In genomic region chr17:29433370-29433769, GRCm38 (mm10) we compare ENCODE assay signal across 13 mouse cellular contexts. TPM values are rescaled to one million over a fixed set of nuclear protein-coding genes. Genes with fewer than 3 reads are reported as not detected.
A peak's percentile ranks its signal among the peaks of the same experiment; 100 is the strongest.
DNase-seq lines count a peak whose midpoint lies in the region; ATAC-seq and TF ChIP-seq lines count a peak whose summit lies in the region.
"Had no signal": no experiment of that assay in that cellular context is flagged by ENCODE, and none has a peak within 500 bp of the region (broad histone marks: within the 10 kb centered on the region; RNA-seq: fewer than 3 reads in every experiment).

No protein-coding gene starts in this region.

- no peak for TF ChIP-seq POLR2A in bone marrow, adult 2 months (IDR thresholded peaks at IDR 0.05; ENCODE audit: borderline replicate concordance, control insufficient read depth, low read depth, low read length)

- 0 out of 2 replicates have a peak overlapping the region, but pooled peaks have one; percentile 1 for H3K4me3 ChIP-seq in heart, embryonic 10.5 days
- no peak overlapping the region for H3K4me3 ChIP-seq in bone marrow, adult 2 months (replicated peaks; ENCODE audit: control insufficient read depth, low read depth, low read length)
- 0 out of 2 replicates have a peak overlapping the region, but pooled peaks have one; percentile 8 for H3K4me3 ChIP-seq in heart, embryonic 13.5 days
- H3K4me3 ChIP-seq in liver, embryonic 15.5 days (replicated peaks) = peak overlapping the region; percentile 19; the same call in 1 of the 2 replicates
- H3K4me3 ChIP-seq in intestine, postnatal 0 days (ENCODE audit: low read depth, low read length) = no peak overlapping the region
- H3K4me3 ChIP-seq: limb, embryonic 15.5 days had no signal

- WGBS in heart, embryonic 10.5 days = 16% methylated on average over 8 of the region's 8 CpGs
- WGBS in bone marrow, adult 2 months = 61% methylated on average over 8 of the region's 8 CpGs
- WGBS in heart, embryonic 13.5 days = 15% methylated on average over 8 of the region's 8 CpGs
- 23% methylated on average over 8 of the region's 8 CpGs for WGBS in liver, embryonic 15.5 days (ENCODE audit: insufficient replicate concordance)
- WGBS in intestine, postnatal 0 days = 60% methylated on average over 8 of the region's 8 CpGs

- peak; percentile 91 for DNase-seq in heart, embryonic 10.5 days (ENCODE audit: low spot score)
- DNase-seq in heart, postnatal 4 days = no peak
- no peak for DNase-seq in cerebellum, postnatal 36 days
- DNase-seq in kidney, postnatal 36 days = no peak
- DNase-seq: cerebellum, postnatal 14 days; kidney, postnatal 25 days; thymus, postnatal 36 days had no signal

- H3K36me3 ChIP-seq in heart, embryonic 10.5 days = no peaks in the 10 kb centered on the region
- no peaks in the 10 kb centered on the region for H3K36me3 ChIP-seq in heart, embryonic 13.5 days
- H3K36me3 ChIP-seq in liver, embryonic 15.5 days (replicated peaks) = no peaks in the 10 kb centered on the region
- no peaks in the 10 kb centered on the region for H3K36me3 ChIP-seq in intestine, postnatal 0 days (ENCODE audit: control insufficient read depth, insufficient read depth)
- H3K36me3 ChIP-seq: limb, embryonic 15.5 days had no signal

- no peak for TF ChIP-seq CTCF in bone marrow, adult 2 months (IDR thresholded peaks at IDR 0.05; ENCODE audit: control insufficient read depth, insufficient read depth, low read length)
- TF ChIP-seq CTCF in intestine, postnatal 0 days (IDR thresholded peaks at IDR 0.05; ENCODE audit: low read depth) = no peak

- H3K4me1 ChIP-seq in heart, embryonic 10.5 days = peaks cover 71% of the 10 kb centered on the region
- peaks cover 12% of the 10 kb centered on the region for H3K4me1 ChIP-seq in bone marrow, adult 2 months (ENCODE audit: control insufficient read depth, insufficient read depth, low read length)
- H3K4me1 ChIP-seq in heart, embryonic 13.5 days = peaks cover 81% of the 10 kb centered on the region
- H3K4me1 ChIP-seq in liver, embryonic 15.5 days (replicated peaks) = peaks cover 90% of the 10 kb centered on the region
- H3K4me1 ChIP-seq in intestine, postnatal 0 days (replicated peaks; ENCODE audit: control insufficient read depth, insufficient read depth, low read length) = 0 out of 2 replicates have a peak, but pooled peaks cover 4% of the 10 kb centered on the region

- H3K9me3 ChIP-seq in heart, embryonic 10.5 days = no peaks in the 10 kb centered on the region
- no peaks in the 10 kb centered on the region for H3K9me3 ChIP-seq in heart, embryonic 13.5 days
- no peaks in the 10 kb centered on the region for H3K9me3 ChIP-seq in liver, embryonic 15.5 days (replicated peaks)
- no peaks in the 10 kb centered on the region for H3K9me3 ChIP-seq in intestine, postnatal 0 days (ENCODE audit: control insufficient read depth)
- H3K9me3 ChIP-seq: limb, embryonic 15.5 days had no signal

- H3K9ac ChIP-seq in heart, embryonic 13.5 days = peak overlapping the region; percentile 71
- peak overlapping the region; percentile 57 for H3K9ac ChIP-seq in liver, embryonic 15.5 days
- H3K9ac ChIP-seq in intestine, postnatal 0 days (ENCODE audit: low read depth, low read length) = no peak overlapping the region
- H3K9ac ChIP-seq: limb, embryonic 15.5 days had no signal

- H3K4me2 ChIP-seq in heart, embryonic 13.5 days = peak overlapping the region; percentile 46
- peak overlapping the region; percentile 53 for H3K4me2 ChIP-seq in liver, embryonic 15.5 days
- H3K4me2 ChIP-seq in intestine, postnatal 0 days (replicated peaks; ENCODE audit: low read depth) = no peak overlapping the region
- H3K4me2 ChIP-seq: limb, embryonic 15.5 days had no signal

- H3K27ac ChIP-seq in heart, embryonic 10.5 days = peak overlapping the region; percentile 89
- peak overlapping the region; percentile 45; the same call in 1 of the 2 replicates for H3K27ac ChIP-seq in bone marrow, adult 2 months (ENCODE audit: control insufficient read depth, insufficient read depth, low read depth, low read length, poor library complexity)
- peak overlapping the region; percentile 97 for H3K27ac ChIP-seq in heart, embryonic 13.5 days (replicated peaks)
- H3K27ac ChIP-seq in liver, embryonic 15.5 days (replicated peaks) = peak overlapping the region; percentile 89
- no peak overlapping the region for H3K27ac ChIP-seq in intestine, postnatal 0 days (ENCODE audit: low read depth, low read length)
- H3K27ac ChIP-seq: limb, embryonic 15.5 days had no signal

- no peak for ATAC-seq in heart, embryonic 13.5 days (ENCODE audit: extremely low read depth, insufficient number of reproducible peaks, low FRiP score, low TSS enrichment)
- ATAC-seq in liver, embryonic 15.5 days (ENCODE audit: insufficient read depth) = peak; percentile 2; the same call in 1 of the 2 replicates
- no peak for ATAC-seq in intestine, postnatal 0 days
- ATAC-seq: intestine, embryonic 16.5 days had no signal

- no peaks in the 10 kb centered on the region for H3K27me3 ChIP-seq in heart, embryonic 10.5 days (ENCODE audit: insufficient read depth, poor library complexity, severe bottlenecking)
- no peaks in the 10 kb centered on the region for H3K27me3 ChIP-seq in heart, embryonic 13.5 days (replicated peaks)
- peaks cover 23% of the 10 kb centered on the region for H3K27me3 ChIP-seq in liver, embryonic 15.5 days
- H3K27me3 ChIP-seq in intestine, postnatal 0 days (replicated peaks; ENCODE audit: control insufficient read depth, insufficient read depth, low read length) = no peaks in the 10 kb centered on the region
- H3K27me3 ChIP-seq: limb, embryonic 15.5 days had no signal

RNA-seq across cellular contexts. Expression of gene Pim1, which starts 57.2 kb away (rescaled TPM):
- 28.7 and 31.4 TPM in 2 replicates for polyA plus RNA-seq in heart, embryonic 10.5 days (2016; fragmentation: Nextera tagmentation; extraction: Ambion mirVana)
- 10 to 100 TPM; 74.0 to 77.0 TPM for total RNA-seq in heart, postnatal 4 days (2021)
- 172 and 208 TPM in 2 replicates for polyA plus RNA-seq in bone marrow, adult 2 months (2011; ENCODE audit: insufficient read depth, insufficient read length, low replicate concordance, missing spikeins)
- polyA plus RNA-seq in heart, embryonic 13.5 days (2015; fragmentation: Nextera tagmentation; extraction: Ambion mirVana) = 19.3 and 20.0 TPM in 2 replicates
- 93.3 and 93.5 TPM in 2 replicates for polyA plus RNA-seq in liver, embryonic 15.5 days (2015; fragmentation: Nextera tagmentation; extraction: Ambion mirVana)
- polyA plus RNA-seq in intestine, postnatal 0 days (2015; fragmentation: Nextera tagmentation; extraction: Ambion mirVana) = 16.8 and 18.9 TPM in 2 replicates

Comparison
In these comparisons a context has a peak if more than half of its experiments do, and no peak if none do; other contexts are left out.
1. H3K4me3 ChIP-seq: peak in heart, embryonic 10.5 days (single experiment), heart, embryonic 13.5 days (single experiment) and liver, embryonic 15.5 days (single experiment); none in bone marrow, adult 2 months (single experiment) and intestine, postnatal 0 days (single experiment).